Mouse (Mus musculus): Measurements from ENCODE around the gene Bdh2.

Bdh2 gene

DNA sequence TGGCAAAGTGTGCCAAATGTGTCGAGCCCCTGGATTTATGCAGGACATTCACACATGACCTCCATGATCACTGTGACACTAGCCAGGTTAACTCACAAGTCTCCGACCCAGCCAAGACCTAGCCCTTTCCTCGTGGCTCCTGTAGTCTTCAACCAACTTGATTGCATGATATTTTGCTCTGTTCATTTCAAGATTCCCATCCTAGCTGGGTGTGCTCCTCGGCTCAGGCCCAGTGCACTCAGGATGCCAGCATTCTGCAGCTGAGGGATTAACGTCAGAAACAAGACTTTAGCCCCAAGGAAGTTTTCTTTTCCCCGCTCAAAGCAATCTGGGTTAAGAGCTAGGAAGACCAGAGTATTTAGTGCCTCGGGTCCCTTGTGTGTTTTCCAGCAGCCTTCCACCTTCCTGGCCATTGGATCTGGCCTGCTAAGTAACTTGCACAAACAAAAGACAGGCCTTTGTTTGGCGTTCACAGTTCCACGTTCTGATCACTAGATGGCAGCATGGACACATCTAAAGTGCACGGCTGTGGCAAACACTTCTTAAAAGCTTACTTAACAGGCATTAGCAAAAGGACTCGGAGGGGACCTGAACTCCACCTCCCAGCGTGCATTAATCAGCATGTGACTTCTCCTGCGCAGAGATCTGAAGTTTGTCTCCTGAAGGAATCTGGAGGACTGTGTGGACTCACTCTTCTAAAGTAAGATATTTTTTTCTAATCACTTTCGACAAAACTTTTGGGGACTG, at the start of gene Bdh2:
TSS of gene Bdh2 (plus strand) at position 553 of the 747 bp plus-strand sequence.
- peak in 1 of 2 experiments; percentile 37 for DNase-seq (ENCODE audit: low read depth in 1 of 2, low spot score in 2 of 2)

DNA sequence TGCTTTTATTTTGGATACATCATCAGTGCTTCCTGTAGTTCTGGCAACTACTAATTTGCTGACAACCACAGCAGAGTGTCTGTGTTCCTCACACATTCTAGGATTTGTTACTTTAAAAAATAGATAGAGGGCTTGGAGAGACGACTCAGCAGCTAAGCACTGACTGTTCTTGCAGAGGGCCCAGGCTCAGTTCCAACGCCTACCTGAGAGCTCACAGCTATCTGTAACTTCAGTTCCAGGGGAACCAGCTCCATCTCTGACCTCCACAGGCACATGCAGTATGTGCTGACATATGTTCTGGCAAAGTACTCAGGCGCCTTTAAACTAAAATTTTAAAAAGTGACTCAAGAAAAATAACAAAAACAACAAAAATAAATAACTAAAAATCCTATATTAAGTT, 49.0 kb upstream of the Bdh2 start:
- no peak for DNase-seq (ENCODE audit: low read depth in 1 of 2, low spot score in 2 of 2)

DNA sequence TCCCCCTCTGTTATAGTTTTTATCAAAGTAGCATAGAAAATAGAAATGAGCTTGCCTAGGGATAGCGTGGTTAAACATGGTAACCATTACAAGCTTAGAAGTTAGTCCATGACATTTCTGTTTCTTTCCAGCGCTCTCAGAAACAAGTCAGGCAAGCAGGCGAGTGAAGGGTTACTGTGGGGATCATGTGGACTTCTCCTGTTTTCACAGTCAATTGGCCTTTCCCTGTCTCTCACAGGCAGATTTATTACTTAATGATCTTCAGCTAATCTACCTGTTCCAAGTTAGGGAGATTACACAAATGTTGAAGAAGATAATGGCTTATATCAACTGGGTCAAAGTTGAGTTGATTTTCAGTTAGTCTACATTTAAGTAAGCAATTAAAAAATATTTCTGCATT, 48.6 kb upstream of the Bdh2 start:
- no peak for DNase-seq (ENCODE audit: low read depth in 1 of 2, low spot score in 2 of 2)

DNA sequence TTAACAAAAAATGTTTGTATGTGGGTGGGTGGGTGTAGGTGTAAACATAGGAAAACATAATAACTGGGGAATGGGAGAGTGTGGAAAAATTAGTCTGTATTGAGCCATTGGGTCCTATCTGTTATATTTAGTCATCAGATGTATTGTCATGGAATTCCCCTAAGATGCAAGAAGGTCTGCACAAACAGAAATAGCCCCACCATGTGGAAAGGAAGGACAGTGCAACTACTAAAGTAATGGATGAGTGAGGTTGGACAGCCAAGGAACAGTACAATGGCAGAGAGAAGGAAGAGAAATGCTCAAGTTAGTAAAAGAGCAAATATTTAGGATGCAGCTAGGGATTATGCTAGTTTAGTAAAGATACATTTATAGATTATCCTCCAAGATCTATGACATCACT, 35.3 kb upstream of the Bdh2 start:
- DNase-seq (ENCODE audit: low read depth in 1 of 2, low spot score in 2 of 2) = no peak

DNA sequence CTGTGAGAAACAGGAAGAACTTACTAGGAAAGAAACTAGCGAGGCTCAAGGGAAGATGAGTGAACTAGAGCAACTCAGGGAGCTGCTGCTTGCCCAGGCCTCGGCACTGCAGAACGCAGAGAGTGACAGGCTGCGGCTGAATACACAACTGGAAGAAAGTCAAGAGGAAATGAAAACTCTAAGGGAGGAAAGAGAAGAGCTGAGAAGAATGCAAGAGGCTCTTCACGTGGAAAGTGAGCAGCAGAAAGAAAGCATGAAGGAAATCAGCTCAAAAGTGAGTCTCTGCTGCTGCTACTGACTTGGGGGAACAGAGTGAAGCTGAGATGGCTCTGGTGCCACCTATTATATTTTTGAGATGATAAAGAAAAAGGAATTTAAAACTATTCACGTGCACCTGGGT, 34.2 kb upstream of the Bdh2 start:
- DNase-seq (ENCODE audit: low read depth in 1 of 2, low spot score in 2 of 2) = no peak

DNA sequence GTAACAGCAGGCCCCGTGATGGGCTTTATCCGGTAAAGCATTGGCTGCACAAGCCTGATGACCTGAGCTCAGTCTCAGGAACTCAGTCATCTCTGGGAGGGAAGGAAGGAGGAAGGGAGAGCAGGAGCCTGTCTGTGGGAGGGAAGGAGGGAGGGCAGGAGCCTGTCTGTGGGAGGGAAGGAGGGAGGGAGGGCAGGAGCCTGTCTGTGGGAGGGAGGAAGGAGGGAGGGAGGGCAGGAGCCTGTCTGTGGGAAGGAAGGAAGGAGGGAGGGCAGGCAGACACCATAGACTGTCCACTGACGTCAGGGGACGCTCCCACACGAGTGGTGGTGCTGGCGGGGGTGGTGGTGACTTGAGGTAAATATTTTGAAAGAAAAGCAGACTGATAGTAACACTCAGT, 31.9 kb upstream of the Bdh2 start:
- DNase-seq (ENCODE audit: low read depth in 1 of 2, low spot score in 2 of 2) = no peak

DNA sequence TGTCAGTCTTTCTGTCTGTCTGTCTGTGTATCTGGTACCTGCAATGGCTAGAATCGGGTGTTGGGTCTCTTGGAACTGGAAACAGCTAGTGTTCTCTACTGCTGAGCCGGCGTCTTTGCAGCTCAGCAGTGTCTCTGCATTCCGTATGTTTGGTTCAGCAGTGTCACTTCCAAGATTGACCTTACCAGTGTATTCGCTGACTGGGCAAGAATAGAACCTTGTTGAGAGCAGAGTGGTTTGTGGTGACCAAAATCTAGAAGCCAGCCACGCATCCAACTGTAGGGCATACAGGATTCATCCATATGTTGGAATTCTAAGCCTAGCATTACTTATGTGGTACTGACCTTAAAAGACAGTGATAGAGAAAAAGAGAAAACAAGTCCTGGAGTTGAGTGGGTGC, 29.2 kb upstream of the Bdh2 start:
- no peak for DNase-seq (ENCODE audit: low read depth in 1 of 2, low spot score in 2 of 2)

DNA sequence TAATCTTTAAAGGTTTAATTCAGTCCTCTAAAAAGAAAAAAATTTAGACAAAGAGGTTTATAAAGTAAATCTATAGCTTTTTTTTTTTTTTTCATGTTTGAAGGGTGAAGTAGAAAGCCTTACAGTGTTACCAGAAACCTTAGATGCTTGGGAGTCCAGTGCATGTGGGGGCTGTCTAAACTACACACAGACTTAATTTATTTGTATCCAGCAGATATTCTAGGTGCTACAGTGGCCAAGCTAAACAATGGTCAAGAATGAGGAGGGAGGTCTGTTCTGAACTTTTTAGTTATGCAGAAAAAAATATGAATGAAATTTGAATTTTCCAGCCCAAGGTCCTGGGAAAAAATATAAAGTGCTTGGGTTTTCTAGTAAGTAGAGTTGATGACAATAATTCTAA, 26.2 kb upstream of the Bdh2 start:
- no peak for DNase-seq (ENCODE audit: low read depth in 1 of 2, low spot score in 2 of 2)

DNA sequence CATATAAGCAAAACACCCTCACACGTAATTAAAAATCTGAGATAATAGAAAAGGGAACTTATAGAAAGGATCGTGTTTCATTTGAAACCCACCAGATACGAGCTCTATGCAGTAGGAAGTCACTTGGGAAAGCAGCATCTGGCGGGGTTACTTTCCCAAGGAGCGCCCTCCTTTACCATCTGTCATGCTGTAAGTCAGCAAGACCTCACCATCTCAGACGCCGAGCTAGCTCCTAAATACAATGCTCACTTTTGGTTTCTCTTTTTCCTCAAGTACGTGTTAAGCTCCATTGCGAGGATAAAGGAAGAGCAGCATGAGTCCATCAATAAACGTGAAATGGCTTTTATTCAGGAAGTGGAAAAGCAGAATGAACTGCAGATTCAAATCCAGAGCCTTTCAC, 22.1 kb upstream of the Bdh2 start:
- DNase-seq (ENCODE audit: low read depth in 1 of 2, low spot score in 2 of 2) = no peak

DNA sequence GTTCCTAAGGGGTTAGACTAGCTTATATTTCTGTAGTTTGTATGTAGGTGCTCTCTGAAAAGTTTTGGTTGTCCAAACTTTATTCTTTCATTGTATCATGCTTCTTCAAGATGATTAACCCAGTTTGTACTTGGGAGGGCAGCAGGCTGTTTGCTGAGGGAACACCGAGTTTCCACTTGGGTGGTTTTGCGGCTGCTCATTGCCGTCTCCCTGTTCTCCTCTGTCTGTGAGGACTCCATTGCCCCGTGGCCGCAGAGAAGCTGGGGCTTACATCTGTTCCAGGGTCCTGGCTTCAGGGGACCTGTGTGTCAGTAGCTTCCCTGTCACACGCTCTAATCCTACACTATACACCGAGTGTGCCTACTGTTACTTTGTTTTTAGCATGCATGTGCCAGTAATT, 20.8 kb upstream of the Bdh2 start:
- no peak for DNase-seq (ENCODE audit: low read depth in 1 of 2, low spot score in 2 of 2)

DNA sequence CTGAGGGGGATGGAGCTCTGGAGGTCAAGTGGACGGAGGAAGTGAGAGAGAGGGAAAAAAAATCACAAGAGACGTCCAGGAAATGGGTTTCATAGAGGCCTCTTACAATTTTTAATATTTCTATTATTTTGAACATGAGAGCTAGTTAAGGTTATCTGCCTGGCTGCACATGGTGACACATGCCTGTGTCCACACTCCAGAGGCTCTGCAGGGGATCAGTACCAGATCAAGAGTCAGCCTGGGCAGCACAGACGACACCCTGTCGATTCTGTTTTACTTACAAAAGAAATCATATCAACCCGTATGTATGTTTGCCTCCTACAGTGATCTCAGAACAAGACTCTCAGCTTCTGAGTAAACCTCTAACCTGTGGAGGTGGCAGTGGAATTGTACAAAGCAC, 12.4 kb upstream of the Bdh2 start:
- no peak for DNase-seq (ENCODE audit: low read depth in 1 of 2, low spot score in 2 of 2)

DNA sequence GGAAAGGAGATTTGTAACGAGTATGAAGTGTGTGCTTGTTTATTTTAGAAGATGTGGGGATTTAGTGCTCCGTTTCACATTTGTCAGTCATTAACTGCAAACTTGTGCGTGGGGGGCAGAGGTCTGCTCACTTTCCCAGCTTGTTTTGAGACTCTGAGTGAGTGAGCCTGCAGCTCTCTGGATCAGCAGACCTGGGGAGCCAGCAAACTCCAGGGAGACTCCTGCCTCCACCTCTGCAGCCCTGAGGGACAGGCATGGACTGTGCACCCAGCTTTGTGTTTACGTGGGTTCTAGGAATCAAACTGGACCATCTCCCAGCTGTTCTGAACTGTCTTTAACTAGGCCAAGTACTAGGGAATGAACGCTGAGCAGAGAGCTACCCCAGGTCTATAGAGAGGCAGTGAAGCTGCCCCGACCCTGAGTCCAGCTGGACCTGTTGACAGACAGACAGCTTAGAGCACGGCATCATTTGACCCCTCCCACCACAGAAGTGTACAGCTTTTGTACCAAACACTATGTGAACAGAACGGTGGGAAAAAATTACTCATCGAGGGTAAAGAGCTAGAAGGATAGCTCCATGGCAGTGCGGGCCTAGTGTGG, 11.5 kb upstream of the Bdh2 start:
- no peak for DNase-seq (ENCODE audit: low read depth in 1 of 2, low spot score in 2 of 2)

DNA sequence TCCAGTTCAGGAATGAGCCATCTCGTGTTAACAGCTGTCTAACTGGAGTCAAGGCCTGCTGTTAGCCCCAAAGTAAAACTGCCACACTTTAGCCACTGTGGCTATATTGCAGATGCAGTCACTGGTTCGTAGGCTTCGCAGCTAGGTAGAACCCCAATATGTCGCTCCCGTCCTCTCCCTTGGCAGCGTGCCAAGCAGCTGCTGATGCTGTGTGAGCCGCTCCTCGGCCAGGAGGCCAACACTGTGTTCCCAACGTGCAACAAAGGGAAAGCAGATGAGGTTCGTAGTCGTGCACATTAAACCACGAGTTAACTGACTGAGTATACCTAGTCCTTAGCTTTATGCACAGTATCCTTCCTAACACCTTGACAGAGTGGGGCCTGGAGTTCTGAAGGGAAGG, 8.4 kb upstream of the Bdh2 start:
- no peak for DNase-seq (ENCODE audit: low read depth in 1 of 2, low spot score in 2 of 2)

DNA sequence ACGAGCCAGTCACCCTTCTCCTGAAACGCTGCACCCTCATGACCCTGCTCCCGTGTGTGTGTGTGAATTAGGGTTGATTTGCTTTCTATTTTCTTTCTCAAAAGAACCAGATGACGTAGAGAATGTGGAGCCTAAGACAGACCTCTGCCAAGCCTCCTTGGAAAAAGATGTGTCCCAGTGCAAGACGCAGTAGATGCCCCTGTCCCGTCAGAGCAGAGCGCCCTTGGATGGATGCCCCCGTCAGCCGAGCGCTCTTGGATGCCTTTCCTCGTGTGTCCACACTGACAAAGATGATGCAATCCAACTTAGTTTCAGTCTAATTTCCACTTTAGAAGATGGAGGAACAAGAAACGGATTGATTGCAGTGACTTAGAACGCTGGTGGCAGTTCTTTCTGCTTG, 8.0 kb upstream of the Bdh2 start:
- DNase-seq (ENCODE audit: low read depth in 1 of 2, low spot score in 2 of 2) = no peak

DNA sequence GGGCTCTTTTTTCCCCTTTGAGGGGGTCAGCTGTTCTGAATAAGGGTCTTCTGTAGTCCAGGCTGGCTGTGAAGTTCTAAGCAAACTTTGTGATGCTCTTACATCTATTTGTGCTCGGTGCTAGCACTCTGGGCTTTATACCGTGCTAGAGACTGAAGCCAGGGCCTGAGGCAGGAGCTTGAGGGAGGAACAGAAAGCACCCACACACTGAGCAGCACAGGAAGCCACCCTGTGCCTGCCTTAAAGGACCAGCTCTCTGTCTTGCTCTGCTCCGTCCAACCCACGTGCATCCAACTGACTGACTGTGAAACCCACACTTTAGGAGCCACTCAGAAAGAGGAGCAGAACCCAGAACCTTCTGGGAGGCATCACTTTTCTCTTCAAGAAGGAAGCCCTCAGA, 861 bp upstream of the Bdh2 start:
- DNase-seq (ENCODE audit: low read depth in 1 of 2, low spot score in 2 of 2) = no peak

DNA sequence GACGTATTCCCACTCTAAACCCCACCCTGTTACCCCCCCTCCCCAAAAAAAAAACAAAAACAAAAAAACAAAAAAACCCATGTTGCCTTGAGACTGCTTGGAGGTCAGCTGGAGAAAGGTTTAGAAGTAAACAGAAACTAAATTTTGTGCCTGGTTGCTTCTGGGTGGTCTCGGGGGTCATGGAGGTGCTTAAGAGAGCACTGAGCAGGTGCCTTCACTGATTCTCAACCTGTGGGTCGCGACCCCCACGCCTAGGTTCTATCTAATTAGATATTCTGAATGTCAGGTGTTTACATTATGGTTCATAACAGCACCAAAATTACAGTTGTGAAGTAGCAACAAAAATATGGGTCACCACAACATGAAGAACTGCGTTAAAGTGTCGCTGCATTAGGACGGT, 680 bp downstream of the Bdh2 start:
- DNase-seq (ENCODE audit: low read depth in 1 of 2, low spot score in 2 of 2) = no peak

DNA sequence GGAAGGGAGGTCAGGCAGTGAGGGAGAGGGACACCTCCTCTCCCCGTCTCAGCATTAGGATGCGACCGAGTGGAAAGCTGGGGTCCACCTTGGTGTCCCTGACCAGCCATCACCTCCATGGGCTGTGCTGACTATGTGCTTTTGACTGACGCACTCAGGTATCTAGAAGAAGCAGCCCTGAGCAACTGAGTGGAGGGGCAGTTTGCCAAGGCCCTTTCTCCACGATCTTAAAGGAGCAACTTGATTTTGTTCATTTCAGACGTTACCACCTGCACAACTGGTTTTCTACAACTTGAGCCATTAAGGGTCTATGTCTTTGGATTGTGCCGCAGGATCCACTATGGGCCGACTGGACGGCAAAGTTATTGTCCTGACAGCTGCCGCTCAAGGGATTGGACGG, 4.2 kb downstream of the Bdh2 start:
- DNase-seq (ENCODE audit: low read depth in 1 of 2, low spot score in 2 of 2) = no peak

DNA sequence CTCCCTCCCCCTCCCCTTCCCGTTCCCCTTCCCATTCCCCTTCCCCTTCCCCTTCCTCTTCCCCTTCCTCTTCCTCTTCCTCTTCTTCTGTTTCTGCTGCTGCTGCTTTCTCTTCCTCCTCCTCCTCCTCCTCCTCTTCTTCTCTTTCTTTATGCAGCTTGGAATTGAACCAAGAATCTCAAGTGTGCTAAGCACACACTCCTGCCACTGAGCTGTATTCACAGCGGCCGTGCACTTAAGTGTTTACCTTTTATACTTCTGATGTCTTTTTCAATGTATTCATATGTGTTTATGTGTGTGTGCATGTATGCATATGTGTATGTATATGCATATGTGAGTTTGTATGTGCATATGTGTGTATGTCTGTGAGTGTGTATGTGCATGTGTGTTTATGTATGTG, 4.8 kb downstream of the Bdh2 start:
- DNase-seq (ENCODE audit: low read depth in 1 of 2, low spot score in 2 of 2) = no peak

DNA sequence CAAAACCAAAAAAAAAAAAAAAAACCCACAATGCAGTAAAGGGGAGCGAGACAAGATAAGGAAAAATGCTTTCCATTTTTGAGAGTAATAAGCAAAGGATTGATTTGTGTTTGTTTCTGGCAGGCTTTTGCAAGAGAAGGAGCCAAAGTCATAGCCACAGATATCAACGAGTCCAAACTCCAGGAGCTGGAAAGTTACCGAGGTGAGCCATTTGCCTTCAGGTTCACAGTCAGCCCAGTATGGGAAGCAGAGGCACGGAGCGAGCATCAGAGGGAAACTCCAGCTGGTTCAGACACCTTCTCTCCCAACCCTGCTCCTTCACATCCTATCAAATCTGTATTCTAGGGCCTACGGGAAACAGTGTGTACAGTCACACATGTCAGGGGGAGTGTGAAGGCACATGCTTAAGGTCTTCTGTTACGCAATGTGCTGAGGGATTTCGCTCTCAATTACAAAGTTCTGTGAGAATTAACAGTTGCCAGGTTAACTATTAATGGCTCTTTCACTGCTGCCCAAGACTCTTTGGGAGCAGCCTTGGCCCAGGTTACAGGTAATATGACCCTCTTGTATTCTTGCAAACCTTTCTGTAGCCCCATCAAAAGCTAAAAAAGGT, 7.2 kb downstream of the Bdh2 start:
- DNase-seq (ENCODE audit: low read depth in 1 of 2, low spot score in 2 of 2) = no peak

DNA sequence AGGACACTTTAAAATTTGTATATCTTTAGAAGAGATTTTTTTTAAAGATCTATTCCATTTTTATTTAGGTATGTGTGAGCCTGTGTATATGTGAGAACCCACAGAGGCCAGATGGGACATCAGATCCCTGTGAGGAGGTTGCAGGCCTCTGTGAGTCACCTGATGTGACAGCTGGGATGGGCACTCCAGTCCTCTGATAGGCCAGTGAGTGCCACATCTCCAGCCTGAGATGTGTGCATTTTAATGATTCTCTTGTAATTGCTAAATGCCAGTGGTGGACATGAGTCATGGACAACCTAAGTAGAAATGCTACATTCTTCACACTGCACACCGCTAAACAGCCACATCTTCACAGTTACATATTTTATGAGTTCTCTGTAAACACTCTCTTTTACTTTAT, 8.1 kb downstream of the Bdh2 start:
- DNase-seq (ENCODE audit: low read depth in 1 of 2, low spot score in 2 of 2) = no peak

DNA sequence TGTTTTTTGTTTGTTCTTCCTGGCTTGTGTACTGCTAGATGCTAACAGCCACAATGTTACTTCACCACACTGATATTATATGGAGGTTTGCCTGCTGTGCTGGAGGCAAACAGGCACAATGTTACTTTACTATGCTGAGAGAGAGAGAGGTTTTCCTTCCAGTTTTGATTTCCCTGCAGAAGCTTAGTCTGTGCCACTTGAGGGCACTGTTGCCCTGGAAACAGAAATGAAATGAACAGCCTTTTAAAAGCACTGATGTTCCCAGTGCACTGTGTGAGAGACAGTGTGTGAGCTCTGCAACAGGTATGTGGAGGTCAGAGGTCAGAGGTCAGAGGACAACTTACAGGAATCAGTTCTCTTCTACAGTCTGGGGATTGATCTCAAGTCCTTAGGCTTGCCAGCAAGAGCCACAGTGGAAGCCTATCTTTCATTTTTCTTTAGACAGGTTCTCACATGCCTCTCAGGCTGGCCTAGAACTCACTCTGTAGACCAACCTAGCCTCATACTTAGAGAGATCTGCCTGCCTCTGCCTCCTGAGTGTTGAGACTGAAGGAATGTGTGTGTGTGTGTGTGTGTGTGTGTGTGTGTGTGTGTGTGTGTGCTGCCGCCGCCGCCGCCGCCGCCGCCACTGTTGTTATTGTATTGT, 9.4 kb downstream of the Bdh2 start:
- no peak for DNase-seq (ENCODE audit: low read depth in 1 of 2, low spot score in 2 of 2)

DNA sequence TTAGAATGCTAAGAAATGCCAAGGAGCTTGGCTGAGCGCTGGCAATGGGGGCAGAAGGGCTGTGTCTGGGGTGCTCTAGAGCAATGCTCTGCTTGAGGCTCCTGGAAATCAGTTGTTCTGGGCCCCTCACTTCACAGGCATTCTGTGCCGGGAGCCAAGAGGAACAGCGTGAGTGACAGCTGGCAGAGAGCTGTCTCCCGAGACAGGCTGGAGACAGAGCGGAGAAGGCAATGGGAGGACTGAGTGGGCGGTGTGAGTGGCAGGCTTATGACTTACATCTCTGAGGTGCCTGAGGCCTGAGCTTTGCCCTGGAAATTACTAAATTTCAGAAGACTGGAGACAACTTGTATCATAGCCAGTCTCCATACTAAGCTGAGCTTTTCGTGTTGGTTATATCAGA, 12.7 kb downstream of the Bdh2 start:
- DNase-seq (ENCODE audit: low read depth in 1 of 2, low spot score in 2 of 2) = no peak
